Mouse (Mus musculus): Measurements from ENCODE around the gene Coq10b. TPM values are rescaled to one million over a fixed set of nuclear protein-coding genes. Genes with fewer than 3 reads are reported as not detected.
"Not testable (repeated sequence)": the region's sequence is repeated elsewhere in the genome, so short reads cannot be mapped to it uniquely, and the experiment has no call there.

Coq10b gene
- total RNA-seq (2021) = 100 to 1,000 TPM; 113 to 139 TPM
- long read RNA-seq, experiment 1, transcript Coq10b-201 (5 exons, 1,733 nt) = major isoform, 59 of 61 reads
- long read RNA-seq, experiment 1, partial matches to known transcripts = 0 of 61 reads
- long read RNA-seq, experiment 1, other reads (novel, unspliced or antisense) = 2 of 61 reads
- long read RNA-seq, experiment 2, transcript Coq10b-201 (5 exons, 1,733 nt) = major isoform, 81 of 86 reads
- long read RNA-seq, experiment 2, partial matches to known transcripts = 2 of 86 reads
- long read RNA-seq, experiment 2, other reads (novel, unspliced or antisense) = 3 of 86 reads

DNA sequence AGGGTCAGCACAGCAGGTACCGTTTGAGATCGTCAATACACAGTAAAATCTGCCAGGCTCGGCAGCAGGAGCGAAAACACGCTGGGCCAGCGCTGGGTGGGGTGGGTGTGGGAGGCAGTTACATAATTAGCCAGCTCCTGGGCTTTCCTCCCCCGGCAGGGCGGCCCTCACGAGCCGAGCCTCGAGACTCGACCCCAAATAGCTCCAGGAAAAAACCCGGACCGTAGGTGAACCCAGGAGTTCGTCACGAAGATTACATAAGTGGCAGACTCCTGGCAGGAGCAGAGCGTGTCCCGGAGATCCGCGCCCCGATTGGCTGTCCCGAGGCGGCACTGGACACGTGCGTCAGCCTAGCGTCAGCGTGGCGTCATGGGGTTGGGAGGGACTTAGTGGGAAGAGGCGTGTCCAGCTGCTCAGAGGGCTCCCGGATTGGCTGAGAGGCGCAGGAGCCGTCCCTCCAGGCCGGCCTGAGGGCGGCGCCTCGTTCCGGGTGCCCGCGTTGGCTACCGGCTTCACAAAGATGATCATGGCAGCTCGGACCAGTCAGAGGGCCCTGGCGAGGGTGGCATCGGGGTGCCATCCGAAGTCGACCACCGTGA lies at the start of gene Coq10b:
Gene Coq10b (plus strand): TSS at position 416 of the 599 bp plus-strand sequence.
- DNase-seq (ENCODE audit: low spot score in 2 of 2) = peak; percentile 99

DNA sequence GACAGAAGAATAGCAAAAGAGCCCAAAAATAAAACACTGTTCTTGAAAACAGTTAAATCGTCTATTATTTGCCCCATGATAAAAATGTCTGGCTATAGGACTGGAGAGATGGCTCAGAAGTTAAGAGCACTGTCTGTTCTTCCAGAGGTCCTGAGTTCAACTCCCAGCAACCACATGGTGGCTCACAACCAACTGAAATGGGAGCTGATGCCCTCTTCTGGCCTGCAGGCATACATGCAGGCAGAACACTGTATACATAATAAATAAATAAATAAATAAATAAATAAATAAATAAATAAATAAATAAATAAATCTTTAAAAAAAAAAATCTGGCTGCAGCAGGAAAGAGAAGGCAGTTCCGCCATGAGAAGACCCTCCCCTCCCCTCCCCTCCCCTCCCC lies 44.3 kb upstream of the Coq10b start:
- not testable (repeated sequence) for DNase-seq (ENCODE audit: low spot score in 2 of 2)

DNA sequence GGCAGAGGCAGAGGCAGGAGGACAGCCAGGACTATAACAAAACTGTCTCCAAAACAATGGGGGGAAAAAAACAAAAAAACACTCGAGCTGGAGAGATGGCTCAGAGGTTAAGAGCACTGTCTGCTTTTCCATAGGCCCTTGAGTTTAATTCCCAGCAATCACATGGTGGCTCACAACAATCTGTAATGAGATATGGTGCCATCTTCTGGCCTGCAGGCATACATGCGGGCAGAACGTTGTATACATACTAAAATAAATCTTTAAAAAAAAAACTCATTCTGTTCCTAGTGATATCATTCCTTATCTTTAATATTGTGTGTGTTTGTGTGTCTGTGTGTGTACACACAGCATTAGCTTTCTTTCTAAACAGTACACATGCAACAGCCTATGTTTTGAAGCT lies 40.1 kb upstream of the Coq10b start:
- DNase-seq (ENCODE audit: low spot score in 2 of 2) = no peak

DNA sequence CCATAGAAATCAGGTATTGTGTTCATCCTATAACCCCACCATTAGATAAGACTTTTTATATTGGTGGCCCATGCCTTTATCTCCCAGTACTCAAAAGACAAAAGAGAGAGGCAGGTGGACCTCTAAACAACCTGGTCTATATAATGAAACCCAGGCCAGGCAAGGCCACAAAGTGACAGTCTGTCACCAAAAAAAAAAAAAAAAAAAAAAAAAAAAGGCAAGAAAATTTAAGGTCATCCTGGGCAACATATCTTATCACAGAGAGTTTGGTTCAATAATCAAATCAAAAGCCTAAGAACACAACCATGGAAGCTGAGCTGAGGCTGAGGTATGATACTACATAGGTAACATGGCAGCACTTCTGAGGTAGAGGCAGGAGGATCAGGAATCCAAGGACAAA lies 30.7 kb upstream of the Coq10b start:
- DNase-seq (ENCODE audit: low spot score in 2 of 2) = no peak

DNA sequence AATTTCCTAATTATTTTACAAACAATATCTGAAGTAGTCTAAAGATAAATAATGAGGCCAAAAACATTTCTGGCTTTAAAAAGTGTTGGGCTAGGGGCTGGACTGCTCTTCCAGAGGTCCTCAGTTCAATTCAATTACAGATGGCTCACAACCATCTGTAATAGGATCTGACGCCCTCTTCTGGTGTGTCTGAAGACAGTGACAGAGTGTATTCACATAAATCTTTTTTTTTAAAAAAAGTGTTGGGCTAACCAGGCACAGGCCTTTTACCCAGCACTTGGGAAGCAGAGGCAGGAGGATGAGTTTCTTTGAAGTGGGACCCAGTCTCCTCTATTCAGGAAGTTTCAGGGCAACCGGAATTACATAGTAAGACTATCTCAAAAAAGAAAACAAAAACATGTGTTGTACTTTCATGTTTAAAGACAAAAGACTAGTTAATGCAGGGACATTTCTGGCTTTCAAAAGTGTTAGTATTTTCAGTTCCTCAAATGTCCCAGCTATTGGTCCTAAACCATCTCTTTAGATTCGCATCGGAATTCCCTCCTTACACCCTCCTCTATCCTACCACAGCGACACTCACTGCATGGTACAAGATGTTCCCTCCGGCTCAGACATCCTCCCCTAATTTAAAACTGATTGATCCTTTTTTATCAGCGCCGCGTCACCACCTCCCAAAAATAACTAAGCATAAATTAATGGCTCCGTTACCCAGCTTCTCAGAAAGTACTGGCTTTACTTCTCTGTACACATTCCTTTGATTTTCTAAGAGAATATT lies 26.7 kb upstream of the Coq10b start:
- peak in 1 of 2 experiments; percentile 24 for DNase-seq (ENCODE audit: low spot score in 2 of 2)

DNA sequence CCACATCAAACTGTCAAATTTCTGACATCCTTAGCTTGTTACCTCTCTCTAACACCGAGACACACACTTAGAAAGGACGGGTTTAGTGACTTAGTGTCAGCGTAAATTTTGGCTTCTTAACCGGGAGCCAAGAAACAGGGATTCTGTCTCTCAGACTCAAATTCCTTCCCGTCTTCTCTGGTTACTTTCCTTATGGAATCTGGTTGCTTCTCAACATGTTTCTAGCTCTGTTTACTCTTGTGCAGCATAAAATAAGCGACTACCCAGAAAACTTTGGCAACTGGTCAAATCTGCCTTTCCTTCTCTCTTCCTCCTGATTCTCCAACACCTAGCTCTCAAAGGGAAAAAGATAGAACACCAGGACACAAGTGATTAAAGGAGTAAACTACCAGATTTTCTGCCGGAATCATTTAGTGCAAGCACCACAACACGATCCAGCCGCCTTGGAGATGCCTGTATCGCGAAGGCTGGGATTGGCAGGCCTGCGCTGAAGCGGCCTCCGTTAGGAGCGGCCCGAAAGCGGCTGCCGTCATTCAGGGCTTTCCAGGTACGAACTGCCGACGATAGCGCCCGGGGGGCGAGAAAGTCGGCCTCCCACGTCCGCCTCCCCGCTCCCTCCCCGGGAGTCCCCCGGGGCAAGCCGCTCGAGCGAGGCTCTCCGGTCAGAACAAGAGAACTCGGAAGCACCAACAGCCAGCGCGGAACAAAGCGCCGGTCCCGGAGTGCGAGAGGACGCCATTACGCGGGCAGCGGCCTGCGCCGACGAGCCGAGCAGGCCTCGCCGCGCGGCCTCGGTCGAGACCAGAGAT lies 25.9 kb upstream of the Coq10b start:
- peak in 1 of 2 experiments; percentile 7 for DNase-seq (ENCODE audit: low spot score in 2 of 2)

DNA sequence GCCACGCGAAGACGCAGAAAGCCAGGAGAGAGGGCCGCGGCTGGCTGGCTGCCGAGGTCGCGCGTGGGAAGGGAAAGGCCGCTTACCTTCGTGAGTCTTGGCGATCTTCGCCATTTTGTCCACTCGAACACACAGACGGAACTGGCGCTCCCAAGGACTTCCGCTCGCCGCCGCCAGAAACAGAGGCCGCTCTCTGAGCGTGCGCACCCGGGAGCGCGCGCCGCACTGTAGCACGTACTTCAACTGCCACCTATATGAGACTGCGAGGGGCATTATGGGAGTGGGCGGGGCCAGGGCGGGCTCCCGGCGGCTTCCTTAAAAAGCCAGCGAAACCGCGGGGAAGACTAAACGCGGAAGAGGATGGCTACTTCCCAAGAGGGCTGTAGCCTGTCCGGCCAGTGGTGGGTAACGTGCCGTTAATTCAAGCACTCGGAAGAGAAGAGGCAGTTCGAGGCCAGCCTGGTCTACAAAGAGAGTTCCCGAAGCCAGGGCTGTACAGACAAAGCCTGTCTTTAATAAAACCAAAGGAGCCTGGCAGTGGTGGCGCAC lies 25.2 kb upstream of the Coq10b start, which contains the start of gene Sf3b1:
Gene Sf3b1 (minus strand): TSS at position 229 of the 549 bp plus-strand sequence.
- DNase-seq (ENCODE audit: low spot score in 2 of 2) = peak; percentile 93 to 94

DNA sequence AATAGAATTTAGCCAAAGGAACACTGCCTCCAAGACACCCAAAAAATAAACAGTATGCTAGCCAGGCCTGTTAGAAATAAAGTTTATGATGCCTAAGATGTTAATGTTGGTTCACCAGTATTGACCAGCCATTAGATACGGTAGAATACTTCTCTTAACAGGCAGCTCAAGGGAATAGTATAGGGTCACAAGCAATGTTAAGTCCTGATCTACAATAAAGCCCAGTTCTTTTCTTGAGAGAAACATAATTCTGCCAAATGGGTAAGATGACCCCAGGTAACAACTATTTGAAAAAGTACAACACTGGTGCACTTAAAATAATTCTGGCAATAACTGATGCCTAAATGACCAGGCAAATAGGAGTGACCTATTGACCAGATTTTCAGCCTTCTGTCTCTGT lies 24.6 kb upstream of the Coq10b start:
- DNase-seq (ENCODE audit: low spot score in 2 of 2) = no peak

DNA sequence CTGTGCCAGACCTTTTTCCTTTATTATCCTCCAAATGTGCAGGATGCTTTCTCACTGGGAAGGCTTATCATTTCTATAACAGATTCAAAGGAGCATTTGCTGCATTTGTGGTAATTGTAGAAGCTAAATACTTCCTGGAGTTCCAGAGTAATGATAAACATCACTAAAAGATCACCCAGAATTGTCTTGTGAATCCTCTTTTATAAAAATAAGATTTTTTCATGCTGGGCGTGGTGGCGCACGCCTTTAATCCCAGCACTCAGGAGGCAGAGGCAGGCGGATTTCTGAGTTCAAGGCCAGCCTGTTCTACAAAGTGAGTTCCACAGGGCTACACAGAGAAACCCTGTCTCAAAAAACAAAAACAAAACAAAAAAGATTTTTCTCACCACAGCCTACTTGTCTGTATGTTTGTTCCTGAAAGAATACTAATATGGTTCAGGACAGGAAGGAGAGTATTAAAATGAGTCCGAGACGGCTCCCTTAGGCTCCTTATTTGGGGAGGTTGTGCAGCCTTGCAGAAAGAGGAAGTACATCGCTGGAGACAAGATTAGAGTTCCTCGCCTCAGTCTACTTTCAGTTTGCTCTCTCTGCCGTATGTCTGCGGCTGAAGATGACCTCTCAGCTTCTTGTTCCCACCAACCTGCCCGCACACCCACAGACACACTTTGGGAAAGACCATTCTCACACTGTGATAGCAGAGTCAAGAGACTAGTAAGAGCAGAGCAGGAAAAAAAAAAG lies 23.9 kb upstream of the Coq10b start:
- no peak for DNase-seq (ENCODE audit: low spot score in 2 of 2)

DNA sequence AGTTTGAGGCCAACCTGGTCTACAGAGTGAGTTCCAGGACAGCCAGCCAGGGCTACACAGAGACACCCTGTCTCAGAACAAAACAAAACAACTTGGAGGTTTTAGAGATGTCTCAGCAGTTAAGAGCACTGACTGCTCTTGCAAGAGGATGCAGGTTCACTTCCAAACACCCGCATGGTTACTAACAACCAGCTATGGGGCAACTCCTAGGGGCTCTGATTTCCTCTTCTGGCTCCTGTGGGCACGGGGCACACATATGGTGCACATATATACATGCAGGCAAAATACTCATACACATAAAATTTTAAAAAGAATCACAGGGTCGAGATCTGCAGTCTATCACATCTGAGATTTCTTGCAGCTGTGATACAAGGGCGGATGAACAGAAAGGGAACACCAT lies 23.1 kb upstream of the Coq10b start:
- DNase-seq (ENCODE audit: low spot score in 2 of 2) = no peak

DNA sequence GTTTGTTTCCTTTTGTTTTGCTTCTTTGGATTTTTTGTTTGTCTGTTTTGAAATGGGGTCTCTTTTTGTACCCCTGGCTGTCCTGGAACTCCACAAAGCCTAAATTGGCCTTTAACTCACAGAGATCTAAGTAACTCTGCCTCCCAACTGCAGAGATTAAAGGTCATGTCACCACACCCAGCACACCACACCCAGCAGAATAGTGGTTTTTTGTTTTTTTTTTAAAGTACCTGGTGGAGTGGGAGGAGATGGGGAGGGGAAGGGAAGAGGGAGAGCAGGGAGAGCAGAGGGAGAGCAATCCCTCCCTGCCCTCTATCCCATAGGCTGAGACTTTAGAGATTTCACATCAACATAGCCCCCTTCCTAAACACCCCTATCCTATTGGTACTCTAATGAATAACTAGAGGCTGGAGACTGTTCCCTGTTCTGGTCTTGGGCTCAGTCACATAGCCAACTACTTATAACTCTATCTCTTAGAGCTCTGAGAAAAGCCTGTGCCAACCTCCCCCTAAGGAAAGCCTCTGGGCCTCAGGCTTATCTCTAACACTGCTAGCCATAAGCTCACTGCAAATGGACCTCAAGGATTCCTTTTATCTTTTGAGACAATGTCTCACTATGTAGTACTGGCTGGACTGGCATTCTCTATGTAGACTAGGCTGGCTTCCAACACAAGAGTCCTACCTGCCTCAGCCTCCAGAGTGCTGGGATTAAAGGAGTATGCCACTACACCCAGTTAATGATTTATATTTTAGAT lies 21.4 kb upstream of the Coq10b start:
- no peak for DNase-seq (ENCODE audit: low spot score in 2 of 2)

DNA sequence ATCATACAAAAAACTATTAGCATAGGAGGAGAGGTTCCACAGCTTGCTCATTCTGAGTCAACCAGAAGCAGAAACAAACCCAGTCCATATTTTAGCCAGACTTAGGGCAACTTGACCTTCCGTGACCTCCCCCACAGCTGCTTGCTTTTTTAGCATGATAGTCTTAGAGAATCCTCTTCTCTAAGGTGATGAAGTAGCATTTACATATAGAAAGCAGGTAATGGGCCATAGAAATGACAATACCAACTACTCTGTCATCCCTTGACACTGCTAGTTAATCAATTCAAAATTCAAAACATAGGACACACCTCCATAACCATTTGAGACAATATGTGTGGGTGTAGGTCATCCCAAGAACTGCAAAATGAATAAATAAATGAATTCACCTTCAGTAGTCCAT lies 12.6 kb upstream of the Coq10b start:
- no peak for DNase-seq (ENCODE audit: low spot score in 2 of 2)

DNA sequence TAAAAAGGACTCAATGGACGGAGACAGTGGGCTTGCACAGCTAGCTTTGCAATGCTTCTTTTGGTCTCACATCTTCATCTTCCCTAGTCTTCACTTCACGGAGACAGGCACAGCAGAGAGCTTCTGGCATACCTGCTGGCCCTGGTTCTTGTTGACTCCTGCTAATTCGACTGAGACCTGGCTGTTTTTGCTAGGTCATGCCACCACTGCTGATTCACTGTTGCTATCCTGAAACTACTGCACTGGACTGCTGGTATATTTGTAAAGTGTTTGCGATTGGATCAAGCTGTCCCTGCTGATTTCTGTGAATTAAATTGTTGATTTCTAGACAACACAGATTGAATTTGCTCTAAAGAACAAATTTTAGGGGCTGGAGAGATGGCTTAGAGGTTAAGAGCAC lies 10.9 kb upstream of the Coq10b start:
- DNase-seq (ENCODE audit: low spot score in 2 of 2) = no peak

DNA sequence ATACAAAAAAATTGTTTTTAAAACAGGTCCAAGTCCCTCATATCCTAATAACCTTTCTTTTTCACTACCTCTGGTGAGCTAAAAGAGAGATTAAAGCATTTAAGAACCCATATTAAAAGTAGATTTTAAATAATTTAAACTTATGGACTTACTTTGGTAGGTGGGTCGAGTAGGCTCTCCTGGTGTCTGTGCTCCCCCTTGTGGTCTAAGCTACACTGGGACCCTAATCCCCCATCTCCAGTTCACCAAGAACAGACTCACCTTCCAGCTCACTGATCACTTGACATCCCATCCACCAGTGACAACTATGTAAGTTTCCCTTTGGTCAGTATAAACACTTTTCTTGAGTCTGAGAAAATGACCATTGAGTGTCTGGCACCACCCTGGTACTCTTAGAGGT lies 10.3 kb upstream of the Coq10b start:
- DNase-seq (ENCODE audit: low spot score in 2 of 2) = no peak

DNA sequence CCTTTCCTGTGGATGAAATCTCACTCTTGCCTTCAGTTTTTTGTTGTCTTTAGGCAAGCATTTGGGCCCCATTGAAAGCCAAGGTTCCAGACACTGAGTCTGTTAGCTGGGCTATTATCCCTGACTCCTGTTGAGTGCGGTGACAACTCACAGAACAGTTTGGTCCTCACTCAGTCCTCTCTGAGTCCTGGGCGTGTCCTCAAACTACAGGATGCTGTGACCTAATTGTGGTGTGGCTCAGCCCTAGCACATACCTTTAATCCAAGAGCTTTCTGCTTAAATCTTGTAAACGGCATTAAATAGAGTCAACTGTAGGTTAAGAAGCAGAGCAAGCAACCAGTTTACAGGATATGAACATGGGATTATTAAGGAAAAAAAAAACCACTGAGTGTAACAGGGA lies 9.4 kb upstream of the Coq10b start:
- no peak for DNase-seq (ENCODE audit: low spot score in 2 of 2)

DNA sequence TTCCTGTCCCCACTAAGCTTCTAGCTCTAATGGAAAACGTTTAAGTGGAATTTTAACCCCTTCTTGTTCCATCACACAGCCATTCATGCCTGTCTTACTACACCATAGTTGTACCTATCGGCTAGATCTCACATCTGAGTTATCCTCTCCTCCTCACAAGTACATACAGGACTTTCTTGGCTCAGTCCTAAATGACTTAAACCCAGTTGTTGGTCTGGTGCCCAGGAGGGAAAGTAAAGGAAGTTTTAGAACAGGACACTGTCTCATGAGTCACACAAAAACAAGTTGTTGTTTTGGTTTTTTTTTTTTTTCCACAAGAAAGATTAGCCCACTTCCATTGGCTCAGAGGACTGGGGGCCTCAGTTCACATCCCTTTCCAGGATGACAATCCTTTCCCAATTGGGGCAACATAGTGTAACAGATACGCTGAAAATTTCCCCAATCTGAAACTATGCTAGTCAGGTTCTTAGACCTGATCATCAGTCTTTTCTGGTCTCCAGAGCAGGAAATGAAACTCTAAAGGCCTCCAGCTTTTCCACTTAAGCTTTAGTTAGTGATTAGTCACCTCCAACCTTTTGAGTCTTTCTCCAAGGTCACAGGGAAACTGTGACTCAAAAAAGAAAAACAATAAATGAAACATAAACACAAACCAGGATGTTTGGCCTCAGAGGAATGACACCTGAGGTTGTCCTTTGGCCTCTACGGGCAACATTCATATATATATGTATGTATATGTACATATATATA lies 3.6 kb upstream of the Coq10b start:
- no peak for DNase-seq (ENCODE audit: low spot score in 2 of 2)

DNA sequence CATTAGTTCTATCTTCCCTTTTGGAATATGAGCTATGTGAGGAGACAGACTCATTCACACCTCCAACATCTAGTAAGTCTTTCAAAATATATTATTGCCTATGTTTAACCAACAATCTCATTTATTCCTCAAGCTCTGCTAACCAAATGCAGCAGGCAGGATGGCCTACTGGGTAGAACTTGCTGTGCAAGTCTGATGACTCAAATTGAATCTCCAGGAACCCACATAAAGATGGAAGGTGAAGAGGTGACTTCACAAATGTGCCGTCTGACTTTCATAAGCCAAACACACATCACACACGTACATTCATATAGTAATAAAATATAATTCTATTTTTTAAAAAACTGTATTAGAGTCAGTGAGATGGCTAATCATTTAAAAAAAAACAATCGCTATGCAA lies 899 bp upstream of the Coq10b start:
- DNase-seq (ENCODE audit: low spot score in 2 of 2) = no peak

DNA sequence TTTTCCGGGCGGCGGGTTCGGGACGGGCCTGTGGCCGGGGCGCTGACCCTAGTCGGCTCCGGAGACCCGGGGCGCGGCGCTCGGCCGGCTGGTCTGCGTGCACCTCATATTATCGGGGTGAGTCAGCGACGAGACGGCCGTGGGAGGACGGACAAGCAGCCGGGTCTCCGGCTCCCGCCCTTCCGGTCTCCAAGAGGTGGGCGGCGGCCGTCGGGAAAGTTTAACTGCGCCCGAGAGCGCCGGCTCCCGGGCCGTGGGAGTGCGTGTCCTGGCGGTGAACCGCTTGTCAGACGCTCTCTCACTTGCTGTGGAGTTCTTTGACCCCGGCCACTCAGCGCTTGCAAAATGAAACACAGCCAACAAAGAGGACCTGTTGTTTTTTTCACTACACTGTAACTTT lies 435 bp downstream of the Coq10b start:
- peak in 1 of 2 experiments; percentile 75 for DNase-seq (ENCODE audit: low spot score in 2 of 2)

DNA sequence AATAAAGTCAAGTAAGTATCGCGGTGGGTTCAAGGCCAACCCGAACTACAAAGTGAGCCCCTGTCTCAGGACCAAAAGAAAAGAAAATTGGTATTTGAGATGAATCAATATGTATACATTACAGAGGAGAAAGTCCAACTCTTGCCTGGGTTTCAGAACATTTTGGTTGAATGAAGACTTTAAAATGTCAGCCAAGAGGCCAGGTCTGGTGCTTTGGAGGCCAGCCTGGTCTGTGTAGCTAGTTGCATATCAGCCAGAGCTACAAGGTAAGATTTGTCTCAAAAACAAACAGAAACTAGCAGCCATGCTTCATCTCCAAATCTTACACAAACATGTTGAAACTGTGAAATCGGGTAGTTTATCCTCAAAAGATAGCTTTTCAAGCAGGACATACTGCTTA lies 1.0 kb downstream of the Coq10b start:
- no peak for DNase-seq (ENCODE audit: low spot score in 2 of 2)

Data from adrenal gland, adult 18-20 months (tissue).